Mouse (Mus musculus): ENCODE data around the gene Zcwpw1. TPM values are rescaled to one million over a fixed set of nuclear protein-coding genes. Genes with fewer than 3 reads are reported as not detected.
A peak's percentile ranks its signal among the peaks of the same experiment; 100 is the strongest.

The Zcwpw1 gene
- polyA plus RNA-seq, 1 experiment from 2014 or later, result 7.7 TPM

DNA sequence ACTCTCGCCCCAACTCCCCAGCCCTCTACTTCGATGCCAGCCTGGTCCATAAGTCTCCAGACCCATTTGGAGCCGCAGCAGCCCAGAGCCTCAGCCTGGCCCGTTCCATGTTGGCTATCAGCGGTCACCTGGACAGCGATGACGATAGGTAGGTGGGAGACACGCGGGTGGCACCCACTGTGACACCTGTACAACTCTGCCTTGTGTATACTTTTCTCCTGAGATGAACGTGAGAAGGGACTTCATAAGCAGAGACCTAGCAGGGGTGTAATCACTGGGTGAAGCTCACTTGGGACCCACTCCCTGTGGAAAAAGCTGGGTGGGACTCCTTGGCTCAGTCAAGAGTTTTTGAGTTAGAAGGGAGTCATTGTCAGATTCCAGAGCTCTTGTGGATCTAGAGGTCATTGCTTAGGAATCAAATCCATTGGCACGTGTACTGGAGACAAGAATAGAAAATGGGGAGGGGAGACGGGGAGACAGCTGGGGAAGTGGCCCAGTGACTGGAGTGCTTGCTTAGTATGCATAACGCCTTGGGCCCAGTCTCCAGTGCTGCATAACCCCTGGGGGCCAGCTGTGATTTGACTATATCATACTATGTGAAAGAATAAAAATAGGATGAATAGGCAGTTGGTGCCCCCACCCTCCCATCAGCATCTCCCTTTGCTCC lies 36.2 kb upstream of the Zcwpw1 start:
- Histone ChIP-seq H3K27me3 (replicated peaks; ENCODE audit: control insufficient read depth, insufficient read depth, low read length) (no peaks in the 10 kb centered on the region), H3K4me2 (ENCODE audit: low read length) (no peak overlapping the region), H3K9ac (ENCODE audit: low read length) (no peak overlapping the region), H3K27ac (ENCODE audit: low read depth, low read length) (no peak overlapping the region), H3K4me3 (ENCODE audit: low read depth, low read length) (no peak overlapping the region), H3K9me3 (replicated peaks; ENCODE audit: control insufficient read depth, low read length) (no peaks in the 10 kb centered on the region), H3K4me1 (ENCODE audit: control insufficient read depth, insufficient read depth, low read length) (peaks cover 4% of the 10 kb centered on the region), H3K36me3 (ENCODE audit: control insufficient read depth, insufficient read depth, low read length) (peaks cover 35% of the 10 kb centered on the region)
- DNase-seq (ENCODE audit: low spot score) (no peak), ATAC-seq (no peak)
- 90% methylated on average over 13 of the region's 13 CpGs for WGBS

DNA sequence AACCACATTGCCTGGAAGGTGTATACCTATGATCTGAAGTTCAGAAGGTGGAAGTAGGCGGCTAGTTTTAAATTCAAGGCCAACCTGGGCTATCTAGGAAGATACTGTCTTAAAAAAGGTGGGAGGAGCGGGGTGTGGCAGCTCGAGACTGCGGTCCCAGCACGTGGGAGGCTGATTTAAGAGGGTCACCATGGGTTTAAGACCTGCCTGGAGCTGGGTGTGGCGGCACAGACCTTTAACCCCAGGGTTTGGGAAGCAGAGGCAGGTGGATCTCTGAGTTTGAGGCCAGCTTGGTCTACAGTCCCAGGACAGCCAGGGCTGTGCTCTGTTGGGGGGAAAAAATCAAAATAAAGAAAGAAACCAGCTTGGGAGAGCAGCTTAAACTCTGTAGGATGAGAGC lies 35.6 kb upstream of the Zcwpw1 start:
- H3K9ac ChIP-seq (ENCODE audit: low read length), result no peak overlapping the region
- H3K36me3 ChIP-seq (ENCODE audit: control insufficient read depth, insufficient read depth, low read length), result peaks cover 35% of the 10 kb centered on the region
- no peak overlapping the region for H3K27ac ChIP-seq (ENCODE audit: low read depth, low read length)
- H3K27me3 ChIP-seq (replicated peaks; ENCODE audit: control insufficient read depth, insufficient read depth, low read length), result no peaks in the 10 kb centered on the region
- H3K9me3 ChIP-seq (replicated peaks; ENCODE audit: control insufficient read depth, low read length), result no peaks in the 10 kb centered on the region
- ATAC-seq (no peak), DNase-seq (ENCODE audit: low spot score) (no peak)
- WGBS, result 94% methylated on average over 6 of the region's 6 CpGs
- H3K4me1 ChIP-seq (ENCODE audit: control insufficient read depth, insufficient read depth, low read length), result peaks cover 4% of the 10 kb centered on the region
- no peak overlapping the region for H3K4me3 ChIP-seq (ENCODE audit: low read depth, low read length)
- no peak overlapping the region for H3K4me2 ChIP-seq (ENCODE audit: low read length)

DNA sequence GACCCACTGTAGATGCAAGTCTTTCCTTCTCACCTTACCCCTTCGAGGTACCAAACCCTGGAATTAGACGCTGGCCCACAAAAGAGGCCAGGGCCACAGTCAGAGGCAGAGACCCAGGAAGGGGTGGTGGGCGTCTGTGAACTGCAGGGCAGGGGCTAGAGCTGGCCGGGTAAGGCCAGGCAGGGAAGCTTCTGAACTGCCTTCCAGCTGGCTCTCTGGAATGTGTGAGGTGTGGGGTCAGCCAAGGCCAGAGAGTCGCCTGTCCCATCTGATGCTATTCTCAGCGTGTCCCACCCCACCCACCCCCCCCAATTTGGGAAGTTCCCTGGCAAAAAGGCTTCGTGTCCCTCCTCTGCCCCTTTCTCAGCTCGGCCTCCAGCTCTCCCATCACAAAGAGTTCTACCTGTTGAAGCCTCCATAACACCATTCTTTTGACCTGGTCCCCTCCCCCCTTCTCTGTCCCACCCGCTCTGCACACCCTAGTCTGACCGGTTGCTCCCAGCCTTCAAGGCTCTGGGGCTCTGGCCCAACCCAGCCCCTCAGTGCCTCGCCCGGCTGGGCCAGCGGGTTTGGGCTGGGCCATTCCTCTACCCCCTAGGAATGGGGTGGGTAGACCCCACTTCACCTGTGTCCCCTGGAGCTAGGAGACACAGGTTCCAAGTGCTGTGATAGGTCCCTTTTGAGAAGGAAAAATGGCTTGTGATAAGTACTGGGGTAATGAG lies 34.3 kb upstream of the Zcwpw1 start:
- ATAC-seq, result no peak

DNA sequence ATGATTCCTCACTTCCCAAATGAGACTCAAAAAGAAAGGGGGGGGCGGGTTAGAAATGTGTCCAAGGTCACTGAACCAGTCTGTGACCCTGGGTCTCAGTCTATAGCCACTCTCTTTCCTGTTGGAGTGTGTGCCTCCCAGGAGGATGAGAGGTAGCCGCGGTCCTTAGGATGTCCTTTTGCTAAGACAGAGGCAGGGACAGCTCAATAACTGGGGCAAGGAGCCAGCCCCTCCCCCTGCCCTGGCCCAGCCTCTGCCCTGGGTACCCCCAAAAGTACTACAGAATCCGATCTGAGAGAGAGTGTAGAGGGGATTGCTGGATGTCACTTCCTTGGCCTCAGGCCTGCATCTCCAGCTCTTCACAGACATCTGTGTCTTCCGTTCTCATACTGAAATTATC lies 32.2 kb upstream of the Zcwpw1 start:
- no peaks in the 10 kb centered on the region for H3K27me3 ChIP-seq (replicated peaks; ENCODE audit: control insufficient read depth, insufficient read depth, low read length)
- H3K27ac ChIP-seq (ENCODE audit: low read depth, low read length), result peak overlapping the region; percentile 40
- no peak overlapping the region for H3K4me2 ChIP-seq (ENCODE audit: low read length)
- peaks cover 48% of the 10 kb centered on the region for H3K36me3 ChIP-seq (ENCODE audit: control insufficient read depth, insufficient read depth, low read length)
- WGBS, result 71% methylated on average over 5 of the region's 5 CpGs
- H3K4me3 ChIP-seq (ENCODE audit: low read depth, low read length), result no peak overlapping the region
- H3K4me1 ChIP-seq (ENCODE audit: control insufficient read depth, insufficient read depth, low read length), result peaks cover 22% of the 10 kb centered on the region
- 0 out of 2 replicates have a peak overlapping the region, but pooled peaks have one; percentile 13 for H3K9ac ChIP-seq (ENCODE audit: low read length)
- H3K9me3 ChIP-seq (replicated peaks; ENCODE audit: control insufficient read depth, low read length), result no peaks in the 10 kb centered on the region
- ATAC-seq, result no peak
- DNase-seq (ENCODE audit: low spot score), result no peak

More for the DNA sequence above, 34.3 kb upstream of the Zcwpw1 start:
- Histone ChIP-seq H3K9ac (ENCODE audit: low read length) (no peak overlapping the region), H3K27me3 (replicated peaks; ENCODE audit: control insufficient read depth, insufficient read depth, low read length) (no peaks in the 10 kb centered on the region), H3K36me3 (ENCODE audit: control insufficient read depth, insufficient read depth, low read length) (peaks cover 37% of the 10 kb centered on the region), H3K4me2 (ENCODE audit: low read length) (no peak overlapping the region), H3K4me1 (ENCODE audit: control insufficient read depth, insufficient read depth, low read length) (peaks cover 15% of the 10 kb centered on the region), H3K4me3 (ENCODE audit: low read depth, low read length) (no peak overlapping the region), H3K27ac (ENCODE audit: low read depth, low read length) (no peak overlapping the region), H3K9me3 (replicated peaks; ENCODE audit: control insufficient read depth, low read length) (no peaks in the 10 kb centered on the region)
- no peak for DNase-seq (ENCODE audit: low spot score)
- 86% methylated on average over 12 of the region's 13 CpGs for WGBS

DNA sequence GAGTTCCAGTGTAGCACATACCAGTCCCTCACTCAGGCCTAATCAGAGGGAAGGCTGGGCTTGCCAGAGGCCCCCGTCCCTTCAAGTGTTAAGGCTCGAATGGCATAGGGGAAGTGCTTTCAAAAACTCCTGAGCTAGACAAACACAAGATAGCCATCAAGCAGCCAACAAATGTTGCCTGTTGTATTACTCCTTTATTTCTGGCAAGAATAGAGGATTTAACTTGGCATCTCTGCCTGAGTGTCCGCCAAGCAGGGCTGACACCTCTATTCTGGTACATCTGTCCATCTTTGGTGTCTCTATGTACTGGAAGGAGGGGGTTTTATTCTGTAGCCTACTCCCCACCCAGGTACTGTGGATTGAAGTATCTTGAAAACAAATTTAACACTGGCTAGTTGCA lies 31.5 kb upstream of the Zcwpw1 start:
- H3K27ac ChIP-seq (ENCODE audit: low read depth, low read length), result 0 out of 2 replicates have a peak overlapping the region, but pooled peaks have one; percentile 40
- no peaks in the 10 kb centered on the region for H3K9me3 ChIP-seq (replicated peaks; ENCODE audit: control insufficient read depth, low read length)
- ATAC-seq, result no peak
- H3K4me2 ChIP-seq (ENCODE audit: low read length), result no peak overlapping the region
- 0 out of 2 replicates have a peak overlapping the region, but pooled peaks have one; percentile 13 for H3K9ac ChIP-seq (ENCODE audit: low read length)
- 57% methylated on average over 3 of the region's 3 CpGs for WGBS
- peaks cover 22% of the 10 kb centered on the region for H3K4me1 ChIP-seq (ENCODE audit: control insufficient read depth, insufficient read depth, low read length)
- no peak overlapping the region for H3K4me3 ChIP-seq (ENCODE audit: low read depth, low read length)
- DNase-seq (ENCODE audit: low spot score), result no peak
- H3K36me3 ChIP-seq (ENCODE audit: control insufficient read depth, insufficient read depth, low read length), result peaks cover 47% of the 10 kb centered on the region
- H3K27me3 ChIP-seq (replicated peaks; ENCODE audit: control insufficient read depth, insufficient read depth, low read length), result no peaks in the 10 kb centered on the region

DNA sequence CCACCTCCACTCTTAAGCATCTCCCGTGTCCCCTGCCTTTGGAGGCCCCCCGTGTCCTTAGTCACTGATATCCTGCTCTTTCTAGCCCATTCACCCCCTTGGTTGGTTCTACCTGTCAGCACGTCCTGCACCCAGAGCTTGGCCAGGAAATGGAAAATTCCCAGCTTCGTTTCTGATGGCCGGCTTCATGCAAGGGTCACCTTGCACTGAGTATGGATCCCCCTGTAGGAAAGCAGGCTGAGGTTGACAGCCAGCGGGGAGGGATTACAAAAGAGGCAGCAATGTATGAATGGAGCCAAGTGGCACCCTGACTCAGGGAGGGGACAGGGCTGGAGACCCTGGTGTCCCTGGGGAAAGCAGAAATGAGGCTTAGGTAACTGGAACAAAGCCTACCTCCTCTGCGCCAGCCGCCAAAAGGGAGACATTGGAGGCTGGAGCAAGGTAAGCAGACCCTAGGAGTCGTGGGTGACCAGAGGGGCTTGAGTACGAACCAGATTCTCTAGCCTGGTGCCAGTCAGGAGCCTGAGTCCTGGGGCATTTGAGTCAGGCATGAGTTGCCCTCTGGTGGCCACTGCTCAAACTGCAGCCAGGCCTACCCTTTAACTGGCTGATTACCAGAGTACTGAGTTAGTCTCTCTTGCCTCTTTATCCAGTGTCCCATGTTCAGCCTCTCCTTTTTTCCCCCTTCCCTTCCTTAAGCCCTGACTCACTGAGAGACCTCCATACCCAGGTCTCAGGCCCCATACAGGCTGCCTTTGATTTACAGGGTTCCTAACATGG lies 30.5 kb upstream of the Zcwpw1 start:
- DNase-seq (ENCODE audit: low spot score) (peak; percentile 93), ATAC-seq (peak; percentile 67)
- Histone ChIP-seq H3K4me1 (ENCODE audit: control insufficient read depth, insufficient read depth, low read length) (peaks cover 22% of the 10 kb centered on the region), H3K27ac (ENCODE audit: low read depth, low read length) (peak overlapping the region; percentile 58; the same call in 1 of the 2 replicates), H3K27me3 (replicated peaks; ENCODE audit: control insufficient read depth, insufficient read depth, low read length) (no peaks in the 10 kb centered on the region), H3K4me3 (ENCODE audit: low read depth, low read length) (no peak overlapping the region), H3K36me3 (ENCODE audit: control insufficient read depth, insufficient read depth, low read length) (peaks cover 37% of the 10 kb centered on the region), H3K9me3 (replicated peaks; ENCODE audit: control insufficient read depth, low read length) (no peaks in the 10 kb centered on the region), H3K4me2 (ENCODE audit: low read length) (no peak overlapping the region), H3K9ac (ENCODE audit: low read length) (no peak overlapping the region)
- WGBS, result 46% methylated on average over 10 of the region's 10 CpGs

DNA sequence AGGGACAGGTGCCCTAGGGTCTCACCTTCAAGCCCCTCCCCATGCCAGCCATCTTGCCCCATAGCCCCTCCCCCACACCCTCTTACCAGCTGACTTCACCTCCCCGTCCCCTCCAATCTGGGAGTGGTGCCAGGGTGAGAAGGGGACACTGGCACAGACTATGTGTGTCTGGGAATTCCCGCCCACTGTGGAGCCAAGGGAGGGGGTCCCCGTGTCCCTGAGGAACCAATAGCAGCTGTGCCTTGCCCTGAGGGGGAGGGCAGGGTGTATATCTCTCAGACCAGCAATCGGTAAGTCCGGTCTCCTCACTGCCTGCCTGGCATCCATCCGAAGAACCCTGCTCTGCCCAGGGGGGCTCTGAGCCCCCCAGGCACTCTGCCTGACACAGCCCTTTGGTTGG lies 29.7 kb upstream of the Zcwpw1 start:
- H3K9ac ChIP-seq (ENCODE audit: low read length), result peak overlapping the region; percentile 29

DNA sequence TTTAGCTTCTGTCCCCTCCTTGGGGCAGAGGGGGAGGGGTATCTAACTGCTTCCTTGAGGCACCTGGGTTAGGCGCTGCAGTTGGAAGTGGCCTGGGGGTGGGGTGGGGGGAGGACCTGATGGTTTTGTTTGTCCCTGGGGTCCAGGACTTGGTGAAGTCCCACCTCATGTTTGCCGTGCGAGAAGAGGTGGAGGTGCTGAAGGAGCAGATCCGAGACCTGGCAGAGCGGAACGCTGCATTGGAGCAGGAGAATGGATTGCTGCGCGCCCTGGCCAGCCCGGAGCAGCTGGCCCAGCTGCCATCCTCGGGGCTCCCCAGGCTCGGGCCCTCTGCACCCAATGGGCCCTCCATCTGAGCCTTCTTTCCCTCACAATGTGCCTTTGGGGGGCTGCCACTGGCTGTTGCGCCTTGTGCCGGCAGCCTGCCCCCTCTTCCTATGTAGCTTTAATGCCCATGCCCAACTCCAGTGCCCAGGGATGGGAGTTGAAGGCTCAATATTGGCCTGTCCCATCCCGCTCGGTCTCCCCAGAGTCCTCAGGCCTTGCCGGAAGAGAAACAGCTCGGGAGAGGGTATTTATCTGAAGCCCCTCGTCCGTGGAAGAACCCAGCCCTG lies 28.6 kb upstream of the Zcwpw1 start:
- Histone ChIP-seq H3K27ac (ENCODE audit: low read depth, low read length) (peak overlapping the region; percentile 66), H3K27me3 (replicated peaks; ENCODE audit: control insufficient read depth, insufficient read depth, low read length) (no peaks in the 10 kb centered on the region), H3K4me2 (ENCODE audit: low read length) (no peak overlapping the region), H3K9ac (ENCODE audit: low read length) (no peak overlapping the region), H3K36me3 (ENCODE audit: control insufficient read depth, insufficient read depth, low read length) (peaks cover 19% of the 10 kb centered on the region), H3K4me1 (ENCODE audit: control insufficient read depth, insufficient read depth, low read length) (peaks cover 22% of the 10 kb centered on the region), H3K4me3 (ENCODE audit: low read depth, low read length) (no peak overlapping the region), H3K9me3 (replicated peaks; ENCODE audit: control insufficient read depth, low read length) (no peaks in the 10 kb centered on the region)
- WGBS, result 86% methylated on average over 19 of the region's 19 CpGs
- DNase-seq (ENCODE audit: low spot score) (no peak), ATAC-seq (no peak)

More for the DNA sequence above, 29.7 kb upstream of the Zcwpw1 start:
- H3K4me3 ChIP-seq (ENCODE audit: low read depth, low read length), result no peak overlapping the region
- no peak overlapping the region; the same call in 1 of the 2 replicates for H3K4me2 ChIP-seq (ENCODE audit: low read length)
- peaks cover 29% of the 10 kb centered on the region for H3K36me3 ChIP-seq (ENCODE audit: control insufficient read depth, insufficient read depth, low read length)
- ATAC-seq (peak; percentile 49), DNase-seq (ENCODE audit: low spot score) (peak; percentile 85)
- H3K27me3 ChIP-seq (replicated peaks; ENCODE audit: control insufficient read depth, insufficient read depth, low read length), result no peaks in the 10 kb centered on the region
- H3K4me1 ChIP-seq (ENCODE audit: control insufficient read depth, insufficient read depth, low read length), result peaks cover 22% of the 10 kb centered on the region
- 28% methylated on average over 6 of the region's 6 CpGs for WGBS
- peak overlapping the region; percentile 66; the same call in 1 of the 2 replicates for H3K27ac ChIP-seq (ENCODE audit: low read depth, low read length)
- H3K9me3 ChIP-seq (replicated peaks; ENCODE audit: control insufficient read depth, low read length), result no peaks in the 10 kb centered on the region
